Mouse (Mus musculus) heart, adult 10 weeks (tissue): Measurements from ENCODE around the gene Ppm1e. TPM values are rescaled to one million over a fixed set of nuclear protein-coding genes. Genes with fewer than 3 reads are reported as not detected.

Experiments used
- polyA plus RNA-seq: library from polyadenylated mRNA; stranded (reverse); fragments of 350-450 nt; fragmentation: Illumina TruSeq; extraction: RNeasy Lipid Tissue Mini Kit (QIAGEN cat#74804); gene quantifications from one replicate; pipeline ENCODE4 v1.2.3, GENCODE M21; 2014; ENCODE audit warnings: low read depth, low replicate concordance

Ppm1e gene
- polyA plus RNA-seq, result 7.1 TPM

DNA sequence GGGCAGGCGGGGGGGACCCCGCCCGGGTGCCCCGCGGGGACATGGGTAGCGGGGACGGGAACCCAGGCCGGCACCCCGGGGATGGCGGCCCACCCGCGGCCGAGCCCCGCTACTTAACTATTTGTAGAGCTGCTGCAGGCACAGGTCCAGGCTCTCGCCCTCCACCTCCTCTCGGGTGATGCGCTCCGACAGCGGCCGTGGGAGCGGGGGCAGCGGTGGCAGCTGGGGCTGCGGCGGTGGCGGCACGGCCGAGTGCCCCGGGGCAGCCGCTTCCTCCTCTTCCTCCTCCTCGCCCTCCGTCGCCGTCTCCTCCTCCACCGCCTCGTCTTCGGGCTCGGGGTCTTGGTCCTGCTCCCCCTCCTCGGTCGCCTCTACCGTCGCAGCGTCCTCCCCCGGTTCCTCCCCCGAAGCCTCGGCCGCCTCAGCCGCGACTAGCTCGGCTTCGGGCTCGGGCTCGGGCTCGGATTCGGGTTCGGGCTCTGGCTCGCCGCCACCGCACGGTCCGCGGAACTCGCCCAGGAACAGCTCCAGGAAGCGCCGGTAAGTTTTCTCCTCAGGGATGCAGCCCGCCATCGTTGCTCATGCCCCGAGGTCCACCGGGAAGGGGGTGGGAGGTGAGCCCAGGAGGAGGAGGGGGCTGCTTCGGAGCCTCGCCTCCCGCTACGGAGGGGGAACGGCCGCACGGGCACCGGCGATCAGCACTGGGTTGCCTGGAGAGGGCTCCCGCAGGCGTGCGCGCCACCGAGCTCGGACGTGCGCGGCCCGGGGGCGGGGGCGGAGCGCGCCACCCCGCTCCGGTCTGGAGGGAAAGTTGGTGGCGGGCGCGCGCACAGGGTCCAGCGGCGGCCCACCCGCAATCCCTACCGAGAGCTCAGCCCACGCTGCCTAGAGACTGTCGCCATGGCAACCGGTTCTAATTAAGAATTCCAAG is at the start of gene Ppm1e:
Ppm1e (minus strand) TSS at position 693 of the 931 bp plus-strand sequence.

DNA sequence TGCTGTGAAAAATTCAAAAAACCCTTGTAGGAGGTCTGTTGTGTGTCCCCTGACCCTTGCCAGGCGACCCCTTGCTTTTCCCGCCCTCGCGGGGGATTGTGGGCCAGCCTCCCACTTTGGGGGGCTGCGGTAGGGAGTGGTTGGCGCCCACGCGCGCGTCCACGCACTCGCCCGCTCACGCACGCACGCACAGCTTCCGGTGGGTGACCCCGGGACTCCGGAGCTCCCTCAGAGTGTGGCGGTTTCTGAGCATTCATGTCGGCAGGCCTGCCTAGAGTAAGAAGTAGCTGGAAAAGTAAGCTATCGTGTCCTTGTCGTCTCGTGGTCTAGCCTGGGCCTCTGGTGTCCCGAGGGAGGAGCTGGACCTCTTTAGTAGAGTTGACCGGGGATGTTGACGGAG is 46.1 kb upstream of the Ppm1e start, which contains the start of the genes Rad51c and Tex14:
Rad51c (minus strand) TSS at position 79 of the 400 bp plus-strand sequence.
Tex14 (plus strand) TSS at position 190 of the 400 bp plus-strand sequence.

Other genes with a start within 250 kb of the Ppm1e start
- gene Ska2, start 249.8 kb downstream of the Ppm1e start, polyA plus RNA-seq, result 14.0 TPM
- 5.8 TPM for gene Trim37, start 231.9 kb downstream of the Ppm1e start, polyA plus RNA-seq
- gene Rad51c, start 45.9 kb upstream of the Ppm1e start, polyA plus RNA-seq, result 2.0 TPM
- gene Tex14, start 46.0 kb upstream of the Ppm1e start, polyA plus RNA-seq, result 0.34 TPM
- not detected for gene Gm11492, start 207.6 kb upstream of the Ppm1e start, polyA plus RNA-seq
- 49.7 TPM for gene Sept4, start 209.9 kb upstream of the Ppm1e start, polyA plus RNA-seq
- gene Mtmr4, start 233.1 kb upstream of the Ppm1e start, polyA plus RNA-seq, result 12.4 TPM